Mouse (Mus musculus): ENCODE measurements around the gene Jaml.

The Jaml gene

GRCm38 (mm10) chr9:45083132-45083531, 4.1 kb downstream of the Jaml start:
- DNase-seq (ENCODE audit: low read depth): peak; percentile 55

- DNase-seq (ENCODE audit: low read depth): no peak
Measured at GRCm38 (mm10) chr9:45084556-45084955, 5.6 kb downstream of the Jaml start.

- no peak for DNase-seq (ENCODE audit: low read depth)
Measured at GRCm38 (mm10) chr9:45085741-45086690, 7.0 kb downstream of the Jaml start.

GRCm38 (mm10) chr9:45088040-45088439, 9.1 kb downstream of the Jaml start:
- no peak for DNase-seq (ENCODE audit: low read depth)

GRCm38 (mm10) chr9:45090811-45091210, 11.8 kb downstream of the Jaml start:
- no peak for DNase-seq (ENCODE audit: low read depth)

- DNase-seq (ENCODE audit: low read depth): no peak
Measured at GRCm38 (mm10) chr9:45092641-45093040, 13.7 kb downstream of the Jaml start.

GRCm38 (mm10) chr9:45095149-45095937, 16.4 kb downstream of the Jaml start:
- no peak for DNase-seq (ENCODE audit: low read depth)

GRCm38 (mm10) chr9:45097877-45098276, 18.9 kb downstream of the Jaml start:
- DNase-seq (ENCODE audit: low read depth): no peak

- DNase-seq (ENCODE audit: low read depth): no peak
Measured at GRCm38 (mm10) chr9:45098426-45098825, 19.4 kb downstream of the Jaml start.

GRCm38 (mm10) chr9:45102528-45102927, 23.5 kb downstream of the Jaml start:
- DNase-seq (ENCODE audit: low read depth): no peak

- DNase-seq (ENCODE audit: low read depth): no peak
Measured at GRCm38 (mm10) chr9:45103211-45103979, 24.4 kb downstream of the Jaml start.

GRCm38 (mm10) chr9:45105596-45106374, 26.8 kb downstream of the Jaml start:
- no peak for DNase-seq (ENCODE audit: low read depth)

GRCm38 (mm10) chr9:45115706-45116105, 36.7 kb downstream of the Jaml start:
- no peak for DNase-seq (ENCODE audit: low read depth)

GRCm38 (mm10) chr9:45116819-45117218, 37.8 kb downstream of the Jaml start:
- DNase-seq (ENCODE audit: low read depth): peak; percentile 56

- no peak for DNase-seq (ENCODE audit: low read depth)
Measured at GRCm38 (mm10) chr9:45117741-45118431, 38.9 kb downstream of the Jaml start, which contains the start of gene Scn2b. TSS of gene Scn2b (plus strand) at chr9:45117782.

- DNase-seq (ENCODE audit: low read depth): no peak
Measured at GRCm38 (mm10) chr9:45118552-45118951, 39.6 kb downstream of the Jaml start.

GRCm38 (mm10) chr9:45119316-45119953, 40.5 kb downstream of the Jaml start:
- DNase-seq (ENCODE audit: low read depth): peak; percentile 37

- DNase-seq (ENCODE audit: low read depth): no peak
Measured at GRCm38 (mm10) chr9:45119954-45120530, 41.1 kb downstream of the Jaml start.

GRCm38 (mm10) chr9:45120567-45120966, 41.6 kb downstream of the Jaml start:
- DNase-seq (ENCODE audit: low read depth): no peak

GRCm38 (mm10) chr9:45121001-45121400, 42.0 kb downstream of the Jaml start:
- no peak for DNase-seq (ENCODE audit: low read depth)

Measured in induced T-regulatory cell, adult 2 months (primary cell).